Mouse (Mus musculus): Measurements from ENCODE around the gene Abcb6. TPM values are rescaled to one million over a fixed set of nuclear protein-coding genes. Genes with fewer than 3 reads are reported as not detected.

Abcb6 gene
- polyA plus RNA-seq, 1 experiment from 2014 or later, result 21.7 TPM

- WGBS, result 44% methylated on average over 5 of the region's 5 CpGs
- Histone ChIP-seq H3K9ac (ENCODE audit: low read length) (peak overlapping the region; percentile 76), H3K4me3 (ENCODE audit: low read depth, low read length) (peak overlapping the region; percentile 90), H3K27me3 (replicated peaks; ENCODE audit: control insufficient read depth, insufficient read depth, low read length) (no peaks in the 10 kb centered on the region), H3K4me1 (replicated peaks; ENCODE audit: control insufficient read depth, insufficient read depth, low read length) (peaks cover 16% of the 10 kb centered on the region), H3K4me2 (ENCODE audit: low read length) (peak overlapping the region; percentile 89), H3K36me3 (ENCODE audit: control insufficient read depth, insufficient read depth, low read length) (peaks cover 35% of the 10 kb centered on the region), H3K27ac (ENCODE audit: low read depth) (peak overlapping the region; percentile 24; the same call in 1 of the 2 replicates), H3K9me3 (ENCODE audit: control insufficient read depth, low read length) (no peaks in the 10 kb centered on the region)
- no peak for ATAC-seq (replicated peaks; ENCODE audit: low FRiP score, low TSS enrichment, low read depth)
- DNase-seq (ENCODE audit: low spot score), result no peak
Observed at GRCm38 (mm10) chr1:75191258-75191621, 11.0 kb upstream of the Abcb6 start.

GRCm38 (mm10) chr1:75190577-75190976 is 10.4 kb upstream of the Abcb6 start:
- Histone ChIP-seq H3K4me3 (ENCODE audit: low read depth, low read length) (no peak overlapping the region), H3K4me2 (ENCODE audit: low read length) (no peak overlapping the region)

GRCm38 (mm10) chr1:75187914-75188483 is 7.8 kb upstream of the Abcb6 start:
- ATAC-seq (replicated peaks; ENCODE audit: low FRiP score, low TSS enrichment, low read depth) (no peak), DNase-seq (ENCODE audit: low spot score) (no peak)
- Histone ChIP-seq H3K27ac (ENCODE audit: low read depth) (no peak overlapping the region), H3K36me3 (ENCODE audit: control insufficient read depth, insufficient read depth, low read length) (peaks cover 47% of the 10 kb centered on the region), H3K27me3 (replicated peaks; ENCODE audit: control insufficient read depth, insufficient read depth, low read length) (no peaks in the 10 kb centered on the region), H3K4me3 (ENCODE audit: low read depth, low read length) (no peak overlapping the region), H3K4me1 (replicated peaks; ENCODE audit: control insufficient read depth, insufficient read depth, low read length) (peaks cover 11% of the 10 kb centered on the region), H3K9ac (ENCODE audit: low read length) (no peak overlapping the region), H3K9me3 (ENCODE audit: control insufficient read depth, low read length) (no peaks in the 10 kb centered on the region), H3K4me2 (ENCODE audit: low read length) (no peak overlapping the region)
- WGBS, result 91% methylated on average over 2 of the region's 2 CpGs

More at GRCm38 (mm10) chr1:75190577-75190976, 10.4 kb upstream of the Abcb6 start:
- Histone ChIP-seq H3K27me3 (replicated peaks; ENCODE audit: control insufficient read depth, insufficient read depth, low read length) (no peaks in the 10 kb centered on the region), H3K27ac (ENCODE audit: low read depth) (no peak overlapping the region), H3K4me1 (replicated peaks; ENCODE audit: control insufficient read depth, insufficient read depth, low read length) (peaks cover 16% of the 10 kb centered on the region), H3K36me3 (ENCODE audit: control insufficient read depth, insufficient read depth, low read length) (peaks cover 35% of the 10 kb centered on the region), H3K9me3 (ENCODE audit: control insufficient read depth, low read length) (no peaks in the 10 kb centered on the region), H3K9ac (ENCODE audit: low read length) (no peak overlapping the region)
- ATAC-seq (replicated peaks; ENCODE audit: low FRiP score, low TSS enrichment, low read depth) (no peak), DNase-seq (ENCODE audit: low spot score) (no peak)
- 36% methylated on average over 2 of the region's 2 CpGs for WGBS

GRCm38 (mm10) chr1:75187126-75187525 is 6.9 kb upstream of the Abcb6 start:
- DNase-seq (ENCODE audit: low spot score) (no peak), ATAC-seq (replicated peaks; ENCODE audit: low FRiP score, low TSS enrichment, low read depth) (no peak)
- no peak overlapping the region for H3K4me2 ChIP-seq (ENCODE audit: low read length)
- H3K27ac ChIP-seq (ENCODE audit: low read depth), result no peak overlapping the region
- H3K4me3 ChIP-seq (ENCODE audit: low read depth, low read length), result no peak overlapping the region
- peaks cover 9% of the 10 kb centered on the region for H3K4me1 ChIP-seq (replicated peaks; ENCODE audit: control insufficient read depth, insufficient read depth, low read length)
- no peaks in the 10 kb centered on the region for H3K9me3 ChIP-seq (ENCODE audit: control insufficient read depth, low read length)
- no peaks in the 10 kb centered on the region for H3K27me3 ChIP-seq (replicated peaks; ENCODE audit: control insufficient read depth, insufficient read depth, low read length)
- H3K36me3 ChIP-seq (ENCODE audit: control insufficient read depth, insufficient read depth, low read length), result peaks cover 56% of the 10 kb centered on the region
- no peak overlapping the region for H3K9ac ChIP-seq (ENCODE audit: low read length)

- Histone ChIP-seq H3K4me2 (ENCODE audit: low read length) (no peak overlapping the region), H3K9ac (ENCODE audit: low read length) (no peak overlapping the region), H3K4me3 (ENCODE audit: low read depth, low read length) (no peak overlapping the region), H3K4me1 (replicated peaks; ENCODE audit: control insufficient read depth, insufficient read depth, low read length) (peaks cover 4% of the 10 kb centered on the region), H3K27me3 (replicated peaks; ENCODE audit: control insufficient read depth, insufficient read depth, low read length) (no peaks in the 10 kb centered on the region), H3K9me3 (ENCODE audit: control insufficient read depth, low read length) (no peaks in the 10 kb centered on the region), H3K36me3 (ENCODE audit: control insufficient read depth, insufficient read depth, low read length) (peaks cover 56% of the 10 kb centered on the region), H3K27ac (ENCODE audit: low read depth) (no peak overlapping the region)
- DNase-seq (ENCODE audit: low spot score), result no peak
- 90% methylated on average over 11 of the region's 11 CpGs for WGBS
- no peak for ATAC-seq (replicated peaks; ENCODE audit: low FRiP score, low TSS enrichment, low read depth)
Observed at GRCm38 (mm10) chr1:75185495-75185894, 5.3 kb upstream of the Abcb6 start.

GRCm38 (mm10) chr1:75182160-75182559 is 2.0 kb upstream of the Abcb6 start:
- 81% methylated on average over 4 of the region's 4 CpGs for WGBS
- H3K9me3 ChIP-seq (ENCODE audit: control insufficient read depth, low read length), result no peaks in the 10 kb centered on the region
- no peak for ATAC-seq (replicated peaks; ENCODE audit: low FRiP score, low TSS enrichment, low read depth)
- no peak overlapping the region for H3K4me2 ChIP-seq (ENCODE audit: low read length)
- no peak for DNase-seq (ENCODE audit: low spot score)
- no peak overlapping the region for H3K27ac ChIP-seq (ENCODE audit: low read depth)
- no peak overlapping the region for H3K4me3 ChIP-seq (ENCODE audit: low read depth, low read length)
- peaks cover 5% of the 10 kb centered on the region; the same call in 1 of the 2 replicates for H3K4me1 ChIP-seq (replicated peaks; ENCODE audit: control insufficient read depth, insufficient read depth, low read length)
- H3K9ac ChIP-seq (ENCODE audit: low read length), result no peak overlapping the region
- no peaks in the 10 kb centered on the region for H3K27me3 ChIP-seq (replicated peaks; ENCODE audit: control insufficient read depth, insufficient read depth, low read length)
- H3K36me3 ChIP-seq (ENCODE audit: control insufficient read depth, insufficient read depth, low read length), result peaks cover 51% of the 10 kb centered on the region

- ATAC-seq (replicated peaks; ENCODE audit: low FRiP score, low TSS enrichment, low read depth) (no peak), DNase-seq (ENCODE audit: low spot score) (no peak)
- no peak overlapping the region for H3K9ac ChIP-seq (ENCODE audit: low read length)
- no peak overlapping the region for H3K27ac ChIP-seq (ENCODE audit: low read depth)
- no peaks in the 10 kb centered on the region for H3K9me3 ChIP-seq (ENCODE audit: control insufficient read depth, low read length)
- H3K36me3 ChIP-seq (ENCODE audit: control insufficient read depth, insufficient read depth, low read length), result peaks cover 47% of the 10 kb centered on the region
- no peak overlapping the region for H3K4me2 ChIP-seq (ENCODE audit: low read length)
- H3K27me3 ChIP-seq (replicated peaks; ENCODE audit: control insufficient read depth, insufficient read depth, low read length), result no peaks in the 10 kb centered on the region
- peaks cover 5% of the 10 kb centered on the region; the same call in 1 of the 2 replicates for H3K4me1 ChIP-seq (replicated peaks; ENCODE audit: control insufficient read depth, insufficient read depth, low read length)
- H3K4me3 ChIP-seq (ENCODE audit: low read depth, low read length), result no peak overlapping the region
- 84% methylated on average over 4 of the region's 4 CpGs for WGBS
Observed at GRCm38 (mm10) chr1:75181377-75181870, 1.2 kb upstream of the Abcb6 start.

- no peak overlapping the region for H3K27ac ChIP-seq (ENCODE audit: low read depth)
- no peak for ATAC-seq (replicated peaks; ENCODE audit: low FRiP score, low TSS enrichment, low read depth)
- WGBS, result 27% methylated on average over 7 of the region's 7 CpGs
- peaks cover 45% of the 10 kb centered on the region for H3K36me3 ChIP-seq (ENCODE audit: control insufficient read depth, insufficient read depth, low read length)
- H3K27me3 ChIP-seq (replicated peaks; ENCODE audit: control insufficient read depth, insufficient read depth, low read length), result no peaks in the 10 kb centered on the region
- peak overlapping the region; percentile 66; the same call in 1 of the 2 replicates for H3K4me3 ChIP-seq (ENCODE audit: low read depth, low read length)
- H3K9ac ChIP-seq (ENCODE audit: low read length), result no peak overlapping the region
- peak overlapping the region; percentile 91 for H3K4me2 ChIP-seq (ENCODE audit: low read length)
- no peaks in the 10 kb centered on the region for H3K9me3 ChIP-seq (ENCODE audit: control insufficient read depth, low read length)
- no peak for DNase-seq (ENCODE audit: low spot score)
- peaks cover 5% of the 10 kb centered on the region; the same call in 1 of the 2 replicates for H3K4me1 ChIP-seq (replicated peaks; ENCODE audit: control insufficient read depth, insufficient read depth, low read length)
Observed at GRCm38 (mm10) chr1:75180741-75181140, 549 bp upstream of the Abcb6 start.

Data from intestine, embryonic 14.5 days (tissue).